Mouse (Mus musculus) megakaryocyte, embryonic 14.5 days (primary cell): Measurements from ENCODE around the gene Tmed8. TPM values are rescaled to one million over a fixed set of nuclear protein-coding genes. Genes with fewer than 3 reads are reported as not detected.

ENCODE experiments used
- H3K27me3 ChIP-seq: replicated peaks from 2 replicates; pipeline ENCODE3; 2012; ENCODE audit warnings: inconsistent platforms
- H3K36me3 ChIP-seq: replicated peaks from 2 replicates; pipeline ENCODE3; 2012; ENCODE audit warnings: low read length, inconsistent platforms, mixed read lengths
- H3K4me1 ChIP-seq: 2 replicates; pipeline ENCODE4 v1.6.1; 2012; ENCODE audit warnings: inconsistent platforms
- H3K4me3 ChIP-seq: replicated peaks from 2 replicates; pipeline ENCODE3; 2012; ENCODE audit warnings: moderate library complexity, mild to moderate bottlenecking, inconsistent platforms
- H3K9me3 ChIP-seq: 2 replicates; pipeline ENCODE4 v1.6.1; 2012; ENCODE audit warnings: inconsistent platforms
- FLI1 ChIP-seq: IDR thresholded peaks from 2 replicates; pipeline ENCODE4 v1.6.1; 2012; ENCODE audit warnings: low read length, inconsistent platforms, mixed read lengths
- GATA1 ChIP-seq: IDR thresholded peaks from 3 replicates; pipeline ENCODE4 v1.6.1; 2012; ENCODE audit warnings: mixed read lengths, low read length, inconsistent platforms, borderline replicate concordance
- polyA plus RNA-seq: library from polyadenylated mRNA; stranded (reverse); fragments of >175 nt; gene quantifications from 2 replicates; pipeline ENCODE4 v1.2.3, GENCODE M21; 2012; ENCODE audit warnings: low replicate concordance; ENCODE audit not compliant: insufficient read depth

The Tmed8 gene
- polyA plus RNA-seq, 1 experiment: 0.38 TPM

DNA sequence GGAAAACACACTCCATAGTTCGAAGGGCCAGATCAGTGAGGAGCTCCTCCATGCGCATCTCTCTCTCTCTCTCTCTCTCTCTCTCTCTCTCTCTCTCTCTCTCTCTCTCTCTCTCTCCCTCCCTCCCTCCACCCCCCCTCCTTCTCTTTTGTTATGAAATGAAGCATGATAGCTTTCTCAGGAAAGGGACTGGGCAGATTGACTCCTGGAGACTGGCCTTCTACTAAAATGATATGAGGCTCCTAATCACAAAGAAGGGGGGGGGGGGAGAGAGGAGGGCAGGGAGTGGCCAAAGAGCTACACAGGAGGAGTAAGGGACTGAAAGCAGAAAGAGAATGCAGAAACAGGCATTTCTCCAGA is 61.9 kb downstream of the Tmed8 start:
- no peak for TF ChIP-seq GATA1
- no peak for TF ChIP-seq FLI1
- Histone ChIP-seq H3K9me3 (no peaks in the 10 kb centered on the region), H3K4me3 (no peak overlapping the region), H3K27me3 (no peaks in the 10 kb centered on the region), H3K36me3 (peaks cover 42% of the 10 kb centered on the region), H3K4me1 (peaks cover 25% of the 10 kb centered on the region)

DNA sequence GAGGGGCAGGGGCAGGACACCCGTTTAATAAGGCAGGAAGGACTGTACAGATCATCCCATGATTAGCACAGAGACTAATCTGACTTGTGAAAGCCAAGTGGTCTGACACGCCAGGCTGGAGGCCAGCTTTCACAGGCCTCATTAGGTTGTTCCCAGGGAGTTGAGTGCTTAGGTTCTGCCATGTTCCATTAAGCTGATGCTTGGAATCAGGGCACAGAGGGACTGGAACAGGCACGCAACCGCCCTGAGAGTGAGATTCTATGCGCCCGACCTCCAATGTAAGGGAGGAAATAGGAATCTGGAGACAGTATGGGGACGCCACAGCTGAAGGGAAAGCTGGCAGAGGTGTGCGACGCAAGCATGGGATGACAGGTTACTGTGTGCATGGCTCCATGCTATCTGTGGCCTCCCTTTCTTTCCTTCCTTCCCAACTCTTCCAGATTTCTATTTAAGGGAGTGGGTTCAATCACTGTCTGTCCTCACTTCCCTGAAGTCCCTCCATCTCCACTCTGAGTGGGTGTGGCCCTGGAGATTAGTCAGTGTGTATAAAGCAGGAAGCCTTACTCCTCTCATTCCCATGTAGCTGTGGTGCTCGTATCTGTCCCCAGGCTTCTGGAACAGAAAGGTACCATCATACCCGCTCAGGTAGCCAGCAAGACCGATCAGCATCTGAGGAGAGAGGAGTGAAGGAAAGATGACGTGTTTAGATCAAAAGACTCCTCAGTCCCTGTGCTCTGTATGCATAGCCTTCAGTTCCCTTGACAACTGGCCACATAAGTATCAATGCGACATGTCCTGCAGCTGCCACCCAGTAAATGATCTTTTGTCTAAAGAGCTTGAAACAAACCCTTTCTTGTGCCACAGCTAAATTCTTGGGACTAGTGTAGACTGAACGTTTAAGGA is 62.6 kb downstream of the Tmed8 start:
- Histone ChIP-seq H3K27me3 (no peaks in the 10 kb centered on the region), H3K36me3 (peaks cover 45% of the 10 kb centered on the region), H3K4me1 (peaks cover 31% of the 10 kb centered on the region), H3K4me3 (no peak overlapping the region), H3K9me3 (no peaks in the 10 kb centered on the region)
- no peak for TF ChIP-seq FLI1
- no peak for TF ChIP-seq GATA1

DNA sequence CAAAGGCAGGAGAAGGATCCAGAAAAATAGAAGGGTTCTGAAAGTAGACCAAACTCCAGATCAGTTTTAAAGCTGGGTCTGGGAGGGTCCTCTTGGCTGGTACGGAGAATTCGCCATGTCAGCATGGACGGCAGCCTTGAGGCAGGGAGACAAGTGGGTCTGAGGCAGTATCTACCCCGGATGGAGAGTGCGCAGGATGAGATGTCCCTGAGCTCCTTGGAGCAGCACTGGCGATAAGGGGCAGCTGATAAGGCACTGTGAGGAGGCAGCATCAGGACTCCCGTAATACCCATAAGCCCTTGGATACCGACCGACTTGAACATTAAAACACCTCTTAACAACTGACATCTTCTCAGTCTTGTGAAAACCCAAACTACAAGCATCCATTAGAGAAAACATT is 67.5 kb downstream of the Tmed8 start:
- no peak overlapping the region for H3K4me3 ChIP-seq
- no peaks in the 10 kb centered on the region for H3K27me3 ChIP-seq
- no peaks in the 10 kb centered on the region for H3K9me3 ChIP-seq
- TF ChIP-seq GATA1 (no peak), FLI1 (no peak)
- H3K36me3 ChIP-seq: peaks cover 74% of the 10 kb centered on the region
- H3K4me1 ChIP-seq: peaks cover 23% of the 10 kb centered on the region

DNA sequence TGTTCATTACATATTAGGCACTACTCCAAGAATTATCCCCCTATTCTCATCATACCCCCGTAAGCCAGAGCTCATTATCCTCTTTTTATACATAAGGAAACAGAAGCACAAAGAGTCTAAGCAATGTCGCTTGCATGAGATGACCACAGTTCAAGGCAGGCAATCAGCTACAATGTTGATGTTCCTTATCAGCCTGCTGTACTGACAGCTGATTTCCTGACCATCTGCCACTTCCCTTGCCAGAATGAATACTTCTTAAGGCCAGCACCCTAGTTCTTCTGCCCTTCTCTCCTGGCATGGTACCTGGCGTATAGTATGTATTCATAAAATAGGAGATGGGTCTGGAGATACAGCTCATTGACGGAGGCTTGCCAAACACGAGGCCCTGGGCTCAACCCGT is 68.0 kb downstream of the Tmed8 start:
- H3K27me3 ChIP-seq: no peaks in the 10 kb centered on the region
- no peak for TF ChIP-seq FLI1
- TF ChIP-seq GATA1: peak; percentile 30; the same call in 1 of the 3 replicates
- no peaks in the 10 kb centered on the region for H3K9me3 ChIP-seq
- peaks cover 27% of the 10 kb centered on the region for H3K4me1 ChIP-seq
- peaks cover 74% of the 10 kb centered on the region for H3K36me3 ChIP-seq
- peak overlapping the region; percentile 57 for H3K4me3 ChIP-seq

DNA sequence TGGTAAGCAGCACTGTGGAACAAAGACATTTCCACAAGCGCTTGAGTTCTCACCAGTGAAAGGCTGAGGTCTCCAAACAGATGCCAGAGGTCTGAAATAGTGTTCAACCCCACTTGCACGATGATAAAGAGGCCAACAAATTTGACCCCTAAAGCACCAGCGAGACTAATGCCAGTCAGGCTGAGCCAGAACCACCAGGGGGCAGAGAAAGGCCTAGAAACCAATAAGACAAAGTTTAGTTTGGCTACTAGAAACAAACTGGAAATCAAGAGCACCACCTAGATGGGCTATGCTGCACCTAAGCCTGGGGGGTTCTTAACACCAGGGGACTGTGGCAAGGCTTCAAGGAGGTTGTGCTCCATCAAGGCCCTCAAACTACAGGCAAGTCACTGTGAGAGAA is 68.6 kb downstream of the Tmed8 start:
- Histone ChIP-seq H3K9me3 (no peaks in the 10 kb centered on the region), H3K36me3 (peaks cover 75% of the 10 kb centered on the region), H3K4me3 (no peak overlapping the region), H3K4me1 (peaks cover 30% of the 10 kb centered on the region), H3K27me3 (no peaks in the 10 kb centered on the region)
- no peak for TF ChIP-seq GATA1
- TF ChIP-seq FLI1: no peak

DNA sequence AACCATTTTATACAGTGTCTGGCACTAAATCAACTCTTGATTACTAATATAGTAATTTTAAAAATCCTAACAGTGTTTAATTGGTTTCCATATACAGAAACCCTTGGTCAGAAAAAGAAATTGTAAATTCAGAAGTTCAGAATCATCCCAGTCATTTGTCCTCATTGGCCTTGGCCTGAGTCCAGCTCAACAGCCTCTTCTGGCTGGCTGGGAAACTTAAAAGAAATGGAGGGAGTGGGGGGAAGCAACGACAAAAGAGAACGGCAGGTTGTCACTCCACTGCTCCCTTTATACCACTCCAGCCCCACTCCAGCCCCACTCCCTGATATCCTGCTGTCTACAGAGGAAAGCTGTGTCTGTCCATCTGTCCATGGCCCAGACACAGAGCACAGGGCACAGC is 69.1 kb downstream of the Tmed8 start:
- H3K9me3 ChIP-seq: no peaks in the 10 kb centered on the region
- TF ChIP-seq GATA1 (no peak), FLI1 (no peak)
- no peak overlapping the region for H3K4me3 ChIP-seq
- peaks cover 30% of the 10 kb centered on the region for H3K4me1 ChIP-seq
- H3K36me3 ChIP-seq: peaks cover 75% of the 10 kb centered on the region
- H3K27me3 ChIP-seq: no peaks in the 10 kb centered on the region

DNA sequence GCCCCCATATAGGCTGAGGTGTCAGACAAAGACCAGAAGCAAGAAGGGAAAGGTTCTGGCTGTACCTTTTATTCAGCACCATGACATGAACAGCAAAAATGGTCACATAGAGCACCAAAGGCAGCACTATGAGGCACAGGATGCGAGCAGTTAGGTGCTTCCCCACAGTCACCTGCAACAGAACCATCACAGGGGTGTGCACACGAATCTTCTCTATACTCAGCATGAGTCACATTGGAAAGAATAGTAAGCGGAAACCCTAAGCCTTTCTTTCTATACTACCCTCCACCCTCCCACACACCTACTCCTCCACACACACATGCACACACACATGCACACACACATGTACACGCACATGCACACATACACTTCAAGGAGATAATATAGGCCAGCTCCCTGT is 70.0 kb downstream of the Tmed8 start:
- H3K4me1 ChIP-seq: peaks cover 30% of the 10 kb centered on the region
- peaks cover 72% of the 10 kb centered on the region for H3K36me3 ChIP-seq
- H3K27me3 ChIP-seq: no peaks in the 10 kb centered on the region
- no peak overlapping the region for H3K4me3 ChIP-seq
- TF ChIP-seq GATA1 (no peak), FLI1 (no peak)
- no peaks in the 10 kb centered on the region for H3K9me3 ChIP-seq

DNA sequence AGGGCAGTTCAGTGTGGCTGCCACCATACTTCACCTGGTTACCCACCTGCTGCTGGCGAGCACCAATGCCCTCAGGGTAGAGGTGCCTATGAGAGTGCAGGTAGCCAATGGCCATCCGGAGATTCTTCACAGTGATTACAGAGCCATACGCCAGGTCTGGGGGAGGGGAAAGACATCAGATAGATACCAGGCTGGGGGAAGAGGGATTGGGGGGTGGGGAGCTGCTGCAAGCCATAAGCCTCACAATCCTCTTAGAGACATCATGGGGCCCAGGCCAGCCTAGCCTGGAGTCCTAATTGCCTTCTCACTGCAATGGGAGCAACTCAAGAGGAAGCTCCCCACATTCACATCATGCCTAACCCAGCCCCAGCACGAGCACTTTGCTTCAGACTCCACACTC is 73.0 kb downstream of the Tmed8 start:
- H3K36me3 ChIP-seq: peaks cover 75% of the 10 kb centered on the region
- no peaks in the 10 kb centered on the region for H3K27me3 ChIP-seq
- no peaks in the 10 kb centered on the region for H3K9me3 ChIP-seq
- peaks cover 21% of the 10 kb centered on the region for H3K4me1 ChIP-seq
- no peak overlapping the region for H3K4me3 ChIP-seq
- no peak for TF ChIP-seq GATA1
- no peak for TF ChIP-seq FLI1

DNA sequence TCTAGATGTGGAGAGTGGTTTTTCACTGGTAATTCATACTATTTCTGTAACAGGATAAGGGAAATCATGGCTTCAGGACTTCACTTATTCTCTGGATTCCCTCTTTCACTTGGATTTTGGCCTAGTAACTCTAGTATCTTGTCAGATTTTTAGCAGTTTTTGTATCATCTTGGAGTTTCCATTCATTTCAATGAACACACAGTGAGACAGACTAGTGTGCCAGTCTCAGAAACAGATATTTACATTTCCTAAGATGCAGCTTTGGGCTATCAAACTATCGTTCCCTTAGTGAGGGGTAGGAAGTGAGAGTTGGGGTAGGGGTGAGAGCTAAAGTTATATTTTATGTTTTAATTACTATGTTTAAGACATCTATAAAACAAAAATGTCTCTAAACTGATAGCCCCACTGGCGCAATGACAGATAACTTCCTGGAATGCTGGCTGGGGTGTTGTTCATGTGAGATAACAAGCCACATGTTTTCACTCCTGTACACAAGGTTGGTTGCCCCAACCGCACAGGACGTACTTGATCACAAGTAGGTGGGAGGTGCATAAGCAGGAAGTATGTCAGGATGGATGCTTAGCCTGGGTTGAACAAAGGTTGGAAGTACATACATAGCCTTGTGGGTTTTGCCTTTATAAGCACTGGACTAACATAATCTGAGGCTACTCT is 78.2 kb downstream of the Tmed8 start:
- H3K36me3 ChIP-seq: peaks cover 77% of the 10 kb centered on the region
- H3K4me3 ChIP-seq: no peak overlapping the region
- H3K9me3 ChIP-seq: no peaks in the 10 kb centered on the region
- H3K27me3 ChIP-seq: no peaks in the 10 kb centered on the region
- peaks cover 8% of the 10 kb centered on the region for H3K4me1 ChIP-seq
- TF ChIP-seq FLI1 (no peak), GATA1 (no peak)

Other genes starting within 250 kb of the Tmed8 start
- not detected in 2 replicates for gene Zdhhc22, start 210.0 kb downstream of the Tmed8 start, polyA plus RNA-seq
- gene Tmem63c, start 179.1 kb downstream of the Tmed8 start, polyA plus RNA-seq: 0.08 TPM in 1 of 2 replicates, not detected in the other
- gene Ngb, start 97.9 kb downstream of the Tmed8 start, polyA plus RNA-seq: not detected in 2 replicates
- 2.2 and 3.2 TPM in 2 replicates for gene Gstz1, start 53.3 kb downstream of the Tmed8 start, polyA plus RNA-seq
- 1.4 and 2.0 TPM in 2 replicates for gene Pomt2, start 52.5 kb downstream of the Tmed8 start, polyA plus RNA-seq
- 0.26 TPM in 1 of 2 replicates, not detected in the other for gene Samd15, start 731 bp downstream of the Tmed8 start, polyA plus RNA-seq
- not detected in 2 replicates for gene Noxred1, start 38.3 kb upstream of the Tmed8 start, polyA plus RNA-seq
- 2.2 and 3.4 TPM in 2 replicates for gene Vipas39, start 65.8 kb upstream of the Tmed8 start, polyA plus RNA-seq
- gene Ahsa1, start 66.0 kb upstream of the Tmed8 start, polyA plus RNA-seq: 21.3 and 90.4 TPM in 2 replicates
- gene Ism2, start 99.3 kb upstream of the Tmed8 start, polyA plus RNA-seq: 0.04 TPM in 1 of 2 replicates, not detected in the other
- gene Sptlc2, start 187.9 kb upstream of the Tmed8 start, polyA plus RNA-seq: 5.6 and 44.0 TPM in 2 replicates
- 2.9 TPM in 1 of 2 replicates, not detected in the other for gene Slirp, start 243.4 kb upstream of the Tmed8 start, polyA plus RNA-seq
- gene Alkbh1, start 243.6 kb upstream of the Tmed8 start, polyA plus RNA-seq: 36.7 and 132 TPM in 2 replicates